Mouse (Mus musculus) retina, embryonic 14.5 days (tissue): ENCODE data around the gene Tbc1d2b.

Experiments
- DNase-seq: peaks from one replicate; pipeline ENCODE4 v3.0.0-alpha.2; 2015; ENCODE audit warnings: low spot score

Gene Tbc1d2b

GRCm38 (mm10) chr9:90242855-90243254 is 27.7 kb downstream of the Tbc1d2b start:
- DNase-seq: no peak

- no peak for DNase-seq
Observed at GRCm38 (mm10) chr9:90242291-90242690, 28.3 kb downstream of the Tbc1d2b start.

GRCm38 (mm10) chr9:90241618-90242017 is 29.0 kb downstream of the Tbc1d2b start:
- no peak for DNase-seq

- no peak for DNase-seq
Observed at GRCm38 (mm10) chr9:90241041-90241440, 29.6 kb downstream of the Tbc1d2b start.

GRCm38 (mm10) chr9:90240560-90240959 is 30.0 kb downstream of the Tbc1d2b start:
- DNase-seq: no peak

- no peak for DNase-seq
Observed at GRCm38 (mm10) chr9:90237232-90238062, 33.2 kb downstream of the Tbc1d2b start.

- no peak for DNase-seq
Observed at GRCm38 (mm10) chr9:90236817-90237216, 33.8 kb downstream of the Tbc1d2b start.

- DNase-seq: no peak
Observed at GRCm38 (mm10) chr9:90235258-90235882, 35.2 kb downstream of the Tbc1d2b start.

- no peak for DNase-seq
Observed at GRCm38 (mm10) chr9:90234786-90235185, 35.8 kb downstream of the Tbc1d2b start.

GRCm38 (mm10) chr9:90233906-90234419 is 36.6 kb downstream of the Tbc1d2b start:
- DNase-seq: no peak

- DNase-seq: no peak
Observed at GRCm38 (mm10) chr9:90232781-90233690, 37.6 kb downstream of the Tbc1d2b start.

- no peak for DNase-seq
Observed at GRCm38 (mm10) chr9:90227171-90227570, 43.4 kb downstream of the Tbc1d2b start.

- DNase-seq: no peak
Observed at GRCm38 (mm10) chr9:90226742-90227096, 43.9 kb downstream of the Tbc1d2b start.

GRCm38 (mm10) chr9:90226081-90226741 is 44.4 kb downstream of the Tbc1d2b start:
- DNase-seq: no peak

- no peak for DNase-seq
Observed at GRCm38 (mm10) chr9:90222275-90222674, 48.3 kb downstream of the Tbc1d2b start.

- no peak for DNase-seq
Observed at GRCm38 (mm10) chr9:90217501-90217900, 53.1 kb downstream of the Tbc1d2b start.

- DNase-seq: no peak
Observed at GRCm38 (mm10) chr9:90216259-90217001, 54.2 kb downstream of the Tbc1d2b start.

GRCm38 (mm10) chr9:90213127-90213526 is 57.5 kb downstream of the Tbc1d2b start:
- no peak for DNase-seq

GRCm38 (mm10) chr9:90208655-90209054 is 61.9 kb downstream of the Tbc1d2b start:
- DNase-seq: no peak

GRCm38 (mm10) chr9:90207808-90208207 is 62.8 kb downstream of the Tbc1d2b start:
- DNase-seq: no peak

- peak; percentile 87 for DNase-seq
Observed at GRCm38 (mm10) chr9:90206500-90206899, 64.1 kb downstream of the Tbc1d2b start.
